Mouse (Mus musculus) midbrain, embryonic 16.5 days (tissue): ENCODE data around the gene Rad51b. TPM values are rescaled to one million over a fixed set of nuclear protein-coding genes. Genes with fewer than 3 reads are reported as not detected.

Experiments used
- ATAC-seq: fragments of 200-750 bp; cut with Nextera tagmentation; 2 replicates; pipeline ENCODE4 v1.8.0; 2017; ENCODE audit warnings: moderate TSS enrichment
- H3K27ac ChIP-seq: fragments of 300-500 bp; sonication (generic); 2 replicates; pipeline ENCODE4 v1.5.1; 2014; ENCODE audit warnings: mild to moderate bottlenecking, low read length, mixed read lengths
- H3K27me3 ChIP-seq: fragments of 300-500 bp; sonication (generic); 2 replicates; pipeline ENCODE4 v1.6.1; 2014; ENCODE audit warnings: low read depth, low read length, mixed read lengths; ENCODE audit not compliant: control insufficient read depth, insufficient read depth
- H3K36me3 ChIP-seq: fragments of 300-500 bp; sonication (generic); 2 replicates; pipeline ENCODE4 v1.6.1; 2014; ENCODE audit warnings: mild to moderate bottlenecking, low read length, moderate library complexity, mixed read lengths; ENCODE audit not compliant: control insufficient read depth, insufficient read depth
- H3K4me1 ChIP-seq: fragments of 300-500 bp; sonication (generic); 2 replicates; pipeline ENCODE4 v1.6.1; 2014; ENCODE audit warnings: mild to moderate bottlenecking, low read length, mixed read lengths; ENCODE audit not compliant: control insufficient read depth, insufficient read depth
- H3K4me2 ChIP-seq: fragments of 300-500 bp; sonication (generic); 2 replicates; pipeline ENCODE4 v1.6.1; 2014; ENCODE audit warnings: mild to moderate bottlenecking, low read length, mixed read lengths
- H3K4me3 ChIP-seq: fragments of 300-500 bp; sonication (generic); 2 replicates; pipeline ENCODE4 v1.5.1; 2014; ENCODE audit warnings: low read depth, mild to moderate bottlenecking, low read length, moderate library complexity, mixed read lengths
- H3K9ac ChIP-seq: fragments of 300-500 bp; sonication (generic); 2 replicates; pipeline ENCODE4 v1.6.1; 2014; ENCODE audit warnings: low read depth, low read length, mixed read lengths
- H3K9me3 ChIP-seq: fragments of 300-500 bp; sonication (generic); replicated peaks from 2 replicates; pipeline ENCODE4 v1.6.1; 2014; ENCODE audit warnings: mild to moderate bottlenecking, low read length, mixed read lengths; ENCODE audit not compliant: control insufficient read depth, poor library complexity, severe bottlenecking
- WGBS: fragments of 180-500 bp; shearing (Covaris S2); extraction: QIAGEN DNeasy Blood & Tissue Kit; methylation state at CpG from one replicate; pipeline ENCODE4 v1.1.7; 2014; 5-methylcytosine and 5-hydroxymethylcytosine counted together
- polyA plus RNA-seq: library from polyadenylated mRNA; unstranded; fragments of >200 nt; fragmentation: Nextera tagmentation; extraction: Ambion mirVana; gene quantifications from 2 replicates; pipeline ENCODE4 v1.2.1, GENCODE M21; 2015

Rad51b gene
- polyA plus RNA-seq, 1 experiment from 2014 or later: 1.5 TPM

DNA sequence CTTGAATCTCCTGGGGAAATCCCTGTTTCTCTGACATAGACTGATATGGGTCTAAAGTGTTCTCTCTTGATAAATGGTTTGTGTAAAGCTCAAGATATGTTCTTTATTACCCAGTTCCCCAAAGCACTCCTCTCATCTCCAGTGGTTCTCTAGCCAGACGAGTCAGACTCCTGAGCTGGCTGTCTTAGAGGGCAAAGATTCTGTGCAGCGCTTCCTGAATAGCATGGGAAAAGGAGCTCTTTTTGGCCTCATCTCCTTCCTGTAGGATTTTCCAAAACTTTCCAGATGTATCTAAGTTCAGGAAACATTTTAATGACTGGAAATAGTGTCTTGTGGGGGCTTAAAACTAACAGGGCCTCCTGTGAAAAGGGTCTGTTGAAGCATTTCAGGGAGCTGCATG, 483.7 kb downstream of the Rad51b start:
- no peaks in the 10 kb centered on the region for H3K9me3 ChIP-seq
- no peak overlapping the region for H3K4me3 ChIP-seq
- H3K9ac ChIP-seq: no peak overlapping the region
- H3K36me3 ChIP-seq: no peaks in the 10 kb centered on the region
- no peaks in the 10 kb centered on the region for H3K27me3 ChIP-seq
- WGBS: 70% methylated on average over 2 of the region's 2 CpGs
- no peaks in the 10 kb centered on the region for H3K4me1 ChIP-seq
- no peak overlapping the region for H3K27ac ChIP-seq
- H3K4me2 ChIP-seq: no peak overlapping the region
- ATAC-seq: no peak

DNA sequence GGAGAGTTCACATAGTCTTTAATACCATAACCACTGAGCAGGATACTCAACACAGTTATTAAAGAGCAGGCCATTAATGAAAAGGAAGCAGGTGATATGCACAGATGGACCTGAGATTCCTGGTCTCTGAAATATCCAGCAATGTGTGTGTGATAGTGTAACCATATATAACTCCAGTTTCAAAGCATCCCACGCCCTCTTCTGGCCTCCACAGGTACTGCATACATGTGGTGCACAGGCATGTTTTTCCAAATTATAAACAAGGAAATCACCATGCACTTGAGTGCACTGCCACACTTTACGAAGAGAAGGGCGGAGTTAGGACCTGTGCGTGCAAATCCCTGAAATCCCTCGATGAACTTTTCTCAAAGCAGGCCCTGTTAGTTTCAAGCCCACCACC, 484.7 kb downstream of the Rad51b start:
- no peak for ATAC-seq
- Histone ChIP-seq H3K4me2 (no peak overlapping the region), H3K27me3 (no peaks in the 10 kb centered on the region), H3K4me3 (no peak overlapping the region), H3K4me1 (no peaks in the 10 kb centered on the region), H3K9me3 (no peaks in the 10 kb centered on the region), H3K36me3 (no peaks in the 10 kb centered on the region), H3K27ac (no peak overlapping the region), H3K9ac (no peak overlapping the region)
- WGBS: 84% methylated on average over 5 of the region's 5 CpGs

DNA sequence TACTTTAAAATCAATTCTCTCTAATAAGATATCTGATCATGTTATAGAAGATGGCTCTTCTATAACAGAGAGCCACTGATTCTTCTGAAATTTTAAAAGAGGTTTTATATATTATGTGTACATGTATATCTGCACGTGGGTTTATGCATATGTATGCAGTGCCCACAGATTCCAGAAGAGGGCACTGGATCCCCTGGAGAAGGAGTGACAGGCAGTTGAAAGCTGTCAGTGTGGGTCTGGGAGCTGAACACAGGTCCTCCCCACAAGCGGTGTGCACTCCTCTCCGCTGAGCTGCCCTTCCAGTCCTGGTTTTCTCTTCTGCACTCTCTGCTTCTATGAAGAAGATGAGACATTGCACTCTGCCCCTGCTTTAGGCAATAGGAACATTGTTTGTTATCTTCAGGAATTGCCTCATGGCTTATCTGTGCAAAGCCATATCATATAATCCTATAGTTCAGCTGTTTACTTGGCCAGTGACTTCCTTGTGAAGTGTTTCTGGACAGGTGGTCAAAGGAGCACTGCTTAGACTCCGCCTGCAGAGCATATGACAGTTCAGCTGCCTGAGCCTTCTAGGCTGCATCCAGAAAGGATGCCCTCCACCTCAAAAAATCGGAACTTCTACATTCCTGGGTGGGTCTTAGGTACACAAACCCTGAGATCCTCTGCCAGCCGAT, 485.5 kb downstream of the Rad51b start:
- no peaks in the 10 kb centered on the region for H3K27me3 ChIP-seq
- H3K36me3 ChIP-seq: no peaks in the 10 kb centered on the region
- WGBS: 95% methylated on average over 6 of the region's 6 CpGs
- H3K4me3 ChIP-seq: no peak overlapping the region
- no peaks in the 10 kb centered on the region for H3K9me3 ChIP-seq
- no peak overlapping the region for H3K4me2 ChIP-seq
- H3K27ac ChIP-seq: no peak overlapping the region
- H3K4me1 ChIP-seq: no peaks in the 10 kb centered on the region
- no peak overlapping the region for H3K9ac ChIP-seq
- no peak for ATAC-seq

DNA sequence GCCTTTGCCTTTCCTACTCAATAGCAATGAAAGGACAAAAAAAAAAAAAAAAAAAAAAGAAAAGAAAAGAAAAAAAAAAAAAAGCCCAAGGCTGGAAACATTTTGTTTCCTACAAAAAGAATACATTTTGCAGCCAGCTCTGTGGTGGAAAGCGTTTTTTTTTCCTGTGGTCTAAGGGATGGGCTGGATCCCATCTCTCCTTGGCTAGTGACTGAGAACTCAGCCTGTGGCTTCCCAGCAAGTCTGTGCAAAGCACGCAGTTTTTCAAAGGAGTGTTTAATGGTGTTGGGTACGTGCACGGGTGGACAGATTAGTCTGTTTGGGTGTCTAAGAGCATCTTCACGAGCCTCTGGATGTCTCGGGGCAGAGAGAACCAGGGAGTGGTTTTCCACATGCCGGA, 487.1 kb downstream of the Rad51b start:
- H3K9me3 ChIP-seq: no peaks in the 10 kb centered on the region
- H3K4me2 ChIP-seq: no peak overlapping the region
- 87% methylated on average over 7 of the region's 7 CpGs for WGBS
- no peaks in the 10 kb centered on the region for H3K27me3 ChIP-seq
- no peak for ATAC-seq
- H3K4me1 ChIP-seq: no peaks in the 10 kb centered on the region
- no peak overlapping the region for H3K27ac ChIP-seq
- H3K4me3 ChIP-seq: no peak overlapping the region
- H3K36me3 ChIP-seq: no peaks in the 10 kb centered on the region
- H3K9ac ChIP-seq: no peak overlapping the region

DNA sequence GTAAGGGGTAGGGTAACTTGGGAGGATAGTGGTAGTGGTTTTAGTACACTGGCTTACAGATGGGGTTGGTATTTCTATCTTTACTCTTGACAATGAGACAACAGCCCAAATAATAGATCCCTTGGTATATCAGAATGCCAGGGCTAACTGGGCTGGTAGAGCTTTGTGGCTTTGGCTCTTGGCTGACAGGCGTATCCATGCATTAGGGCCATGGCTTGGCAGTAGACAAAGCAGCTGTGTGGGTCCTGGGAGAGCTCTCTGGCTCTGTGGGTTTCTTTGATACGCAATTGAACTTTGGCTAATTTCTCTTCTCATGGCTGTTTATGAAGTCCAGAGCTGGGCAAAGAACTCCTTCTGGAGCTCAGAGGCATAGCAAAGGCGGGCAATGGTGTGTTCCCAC, 488.6 kb downstream of the Rad51b start:
- no peak overlapping the region for H3K27ac ChIP-seq
- no peaks in the 10 kb centered on the region for H3K36me3 ChIP-seq
- no peak for ATAC-seq
- H3K9ac ChIP-seq: no peak overlapping the region
- H3K9me3 ChIP-seq: no peaks in the 10 kb centered on the region
- H3K4me1 ChIP-seq: no peaks in the 10 kb centered on the region
- H3K4me3 ChIP-seq: no peak overlapping the region
- WGBS: 85% methylated on average over 3 of the region's 3 CpGs
- H3K4me2 ChIP-seq: no peak overlapping the region
- no peaks in the 10 kb centered on the region for H3K27me3 ChIP-seq

DNA sequence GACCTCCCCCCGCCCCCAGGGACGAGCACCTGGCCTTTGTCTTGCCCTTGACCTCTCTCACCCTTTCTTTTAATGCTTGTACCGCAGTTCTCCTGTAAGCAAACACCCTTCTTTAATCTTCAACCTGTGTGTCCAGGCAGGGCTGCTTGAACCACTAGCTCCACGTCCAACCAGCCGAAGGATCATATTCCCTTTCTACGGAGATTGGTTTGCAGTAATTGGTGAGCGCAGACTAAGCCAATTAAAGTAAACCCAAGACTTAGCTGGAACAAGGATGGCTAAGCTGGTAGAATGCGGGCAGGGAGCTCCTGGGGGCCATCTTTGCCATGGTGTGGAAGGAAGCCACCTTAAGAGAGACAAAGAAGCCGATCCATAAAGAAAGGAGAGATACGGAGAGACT, 490.5 kb downstream of the Rad51b start:
- WGBS: 82% methylated on average over 10 of the region's 10 CpGs

DNA sequence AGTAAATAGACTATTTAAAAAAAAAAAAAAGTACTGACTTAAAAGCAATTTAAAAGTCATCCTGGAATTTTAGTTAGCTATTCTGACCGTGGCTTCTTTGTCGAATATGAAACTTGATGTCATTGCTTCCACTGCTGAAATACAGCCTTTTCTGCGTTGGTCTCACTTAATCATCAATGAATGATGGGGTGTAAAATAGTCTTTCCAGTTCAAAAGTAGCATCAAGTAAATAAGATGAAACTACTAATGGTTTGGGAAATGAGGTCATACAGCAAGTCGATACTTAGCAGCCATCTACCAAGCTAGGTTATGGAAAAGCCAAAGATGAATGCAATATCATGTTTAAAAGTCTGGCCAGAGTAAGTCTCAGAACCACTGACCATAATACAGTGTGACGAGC, 491.3 kb downstream of the Rad51b start:
- 98% methylated on average over 5 of the region's 5 CpGs for WGBS
- no peak for ATAC-seq
- Histone ChIP-seq H3K36me3 (no peaks in the 10 kb centered on the region), H3K4me1 (no peaks in the 10 kb centered on the region), H3K4me2 (no peak overlapping the region), H3K27me3 (no peaks in the 10 kb centered on the region), H3K4me3 (no peak overlapping the region), H3K27ac (no peak overlapping the region), H3K9me3 (no peaks in the 10 kb centered on the region), H3K9ac (no peak overlapping the region)

More for the DNA sequence above, 490.5 kb downstream of the Rad51b start:
- Histone ChIP-seq H3K9ac (no peak overlapping the region), H3K4me1 (no peaks in the 10 kb centered on the region), H3K27ac (no peak overlapping the region), H3K4me2 (no peak overlapping the region), H3K4me3 (no peak overlapping the region), H3K27me3 (no peaks in the 10 kb centered on the region), H3K9me3 (no peaks in the 10 kb centered on the region), H3K36me3 (no peaks in the 10 kb centered on the region)
- no peak for ATAC-seq

DNA sequence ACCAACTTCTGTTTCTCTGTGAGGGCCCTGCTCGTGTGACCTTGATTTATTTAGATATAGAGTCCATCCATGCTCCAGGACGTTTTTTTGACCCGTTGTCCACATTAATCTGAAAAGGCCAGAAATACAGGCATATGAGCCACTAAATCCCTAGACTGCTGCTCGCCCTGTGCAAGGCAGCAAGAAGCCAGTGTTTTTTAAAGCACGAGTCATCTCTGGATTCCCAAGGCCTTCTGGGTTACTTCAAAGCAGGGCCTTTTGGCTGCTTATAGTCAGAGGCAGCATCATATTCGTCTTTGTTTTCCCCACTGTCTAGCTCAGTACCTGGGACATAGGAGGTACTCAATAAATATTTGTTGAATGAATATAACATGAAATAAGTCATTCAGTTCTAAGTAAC, 492.4 kb downstream of the Rad51b start:
- Histone ChIP-seq H3K4me1 (no peaks in the 10 kb centered on the region), H3K36me3 (no peaks in the 10 kb centered on the region), H3K27ac (no peak overlapping the region), H3K9me3 (no peaks in the 10 kb centered on the region), H3K9ac (no peak overlapping the region), H3K4me2 (no peak overlapping the region), H3K27me3 (no peaks in the 10 kb centered on the region), H3K4me3 (no peak overlapping the region)
- WGBS: 84% methylated on average over 6 of the region's 6 CpGs
- no peak for ATAC-seq

DNA sequence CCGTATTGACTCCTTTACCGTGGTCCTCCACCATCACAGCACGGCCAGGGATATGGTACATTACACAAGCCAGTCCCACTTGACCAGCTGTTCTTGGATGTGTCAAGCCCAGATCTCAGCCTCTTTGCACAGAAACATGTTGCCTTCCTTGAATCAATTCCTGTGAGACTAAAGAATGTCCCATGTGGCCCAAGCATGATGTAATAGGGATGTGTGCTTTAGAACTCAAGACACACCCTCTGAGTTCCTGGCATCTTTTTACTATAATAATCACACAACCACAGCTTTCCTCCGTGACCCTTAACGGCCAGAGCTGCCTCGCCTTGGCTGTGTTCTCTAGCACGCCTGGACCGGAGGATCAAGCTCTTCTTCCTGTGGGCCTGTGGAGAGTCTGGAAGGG, 496.3 kb downstream of the Rad51b start:
- H3K9me3 ChIP-seq: no peaks in the 10 kb centered on the region
- 90% methylated on average over 8 of the region's 8 CpGs for WGBS
- no peaks in the 10 kb centered on the region for H3K4me1 ChIP-seq
- H3K27me3 ChIP-seq: no peaks in the 10 kb centered on the region
- no peak overlapping the region for H3K4me2 ChIP-seq
- no peaks in the 10 kb centered on the region for H3K36me3 ChIP-seq
- H3K27ac ChIP-seq: no peak overlapping the region
- no peak overlapping the region for H3K4me3 ChIP-seq
- H3K9ac ChIP-seq: no peak overlapping the region
- no peak for ATAC-seq
